Mouse (Mus musculus) left cerebral cortex, adult 18-20 months (tissue): ENCODE data around the gene Olfr140. TPM values are rescaled to one million over a fixed set of nuclear protein-coding genes. Genes with fewer than 3 reads are reported as not detected.

Experiments
- DNase-seq, 2 experiments: peaks; one replicate each; pipeline ENCODE4 v3.0.0; 2021 to 2022; ENCODE audit warnings: low spot score in 2 of 2, mixed read lengths in 1 of 2
- long read RNA-seq, 2 experiments: library from polyadenylated mRNA; stranded (forward); transcript quantifications; one replicate each; pipeline ENCODE4 v2.0.0; 2021
- total RNA-seq, 2 experiments: library from RNA; stranded (reverse); gene quantifications; 2 replicates each; pipeline ENCODE4 v1.2.3; 2021

Gene Olfr140
- total RNA-seq: not detected
- long read RNA-seq, experiment 1: 0 reads
- long read RNA-seq, experiment 2: 0 reads

DNA sequence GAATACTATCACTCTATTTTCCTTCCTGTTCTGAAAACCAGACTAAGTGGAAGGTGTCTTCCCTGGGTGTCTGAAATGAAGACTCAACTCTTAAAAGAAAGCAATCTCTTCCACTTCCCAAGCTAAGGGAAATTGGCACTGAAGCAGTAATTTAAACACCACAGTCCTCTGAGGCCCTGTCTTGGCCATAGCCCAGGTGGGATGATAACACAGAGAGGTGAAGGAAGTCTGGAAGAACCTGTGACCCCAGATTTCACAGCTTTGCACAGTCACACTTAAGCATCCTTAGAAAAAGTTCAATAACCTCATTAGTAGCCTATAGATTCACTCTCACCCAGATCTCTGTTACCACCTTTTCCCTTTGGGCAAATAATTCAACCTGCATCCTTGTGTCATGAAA lies at the start of gene Olfr140:
Gene Olfr140, minus strand, starts transcription at position 101 of the 400 bp plus-strand sequence.
- DNase-seq: no peak

DNA sequence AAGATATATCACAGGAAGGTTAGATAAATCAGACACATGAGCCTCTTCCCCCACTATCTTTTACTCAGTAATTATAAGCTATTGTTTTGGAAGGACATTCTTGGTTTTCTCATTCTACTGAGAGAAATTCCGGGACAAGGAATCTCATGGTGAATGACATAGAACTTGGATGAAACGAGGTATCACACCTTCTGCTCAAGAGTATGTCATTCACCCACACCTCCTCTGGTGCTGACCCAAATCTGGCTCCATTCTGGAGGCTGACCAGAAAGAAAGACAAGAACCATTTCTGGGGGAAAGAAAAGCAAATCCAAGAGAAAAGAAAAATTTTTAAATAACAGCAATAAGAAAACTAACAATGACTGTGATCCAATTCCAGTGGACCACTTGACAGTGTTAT lies 6.7 kb upstream of the Olfr140 start:
- DNase-seq: peak in 1 of 2 experiments; percentile 3

- DNase-seq: no peak
These were observed 28.4 kb downstream of the Olfr140 start, which contains the start of gene Olfr1265 for GRCm38 (mm10) chr2:90035037-90035436. TSS of gene Olfr1265 (plus strand) at chr2:90035337.

GRCm38 (mm10) chr2:90025477-90025876 lies 37.9 kb downstream of the Olfr140 start, which contains the start of gene Olfr1264:
TSS of gene Olfr1264 (minus strand) at chr2:90025577.
- no peak for DNase-seq

GRCm38 (mm10) chr2:90011831-90012230 lies 51.6 kb downstream of the Olfr140 start, which contains the start of gene Olfr1263:
TSS of gene Olfr1263 (plus strand) at chr2:90012131.
- no peak for DNase-seq

DNA sequence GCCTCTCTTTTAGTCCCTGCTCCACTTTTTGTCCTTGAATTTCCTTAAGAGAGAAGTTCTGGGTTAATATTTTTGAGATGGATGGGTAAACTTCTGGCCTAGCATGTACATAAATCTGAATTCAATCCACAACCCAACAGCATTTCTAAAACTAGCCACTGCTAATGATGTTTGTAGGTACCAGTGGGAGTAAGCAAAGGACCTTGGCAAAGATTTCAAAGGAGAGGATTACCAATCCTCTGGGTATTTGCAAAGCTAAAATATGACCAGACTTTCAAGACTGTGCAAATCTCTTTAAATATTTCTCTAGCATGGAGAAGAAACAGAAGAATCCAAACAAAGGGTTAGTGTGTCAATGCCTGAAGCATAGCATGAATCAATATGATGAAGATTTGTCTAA lies 63.5 kb downstream of the Olfr140 start, which contains the start of gene Olfr1262:
Gene Olfr1262, plus strand, starts transcription at position 301 of the 400 bp plus-strand sequence.
- no peak for DNase-seq

Other genes starting within 250 kb of the Olfr140 start
- gene Olfr1256, start 222.0 kb downstream of the Olfr140 start, total RNA-seq: not detected
- not detected for gene Olfr48, start 215.4 kb downstream of the Olfr140 start, total RNA-seq
- gene Olfr1257, start 185.2 kb downstream of the Olfr140 start, total RNA-seq: not detected
- not detected for gene Olfr1258, start 136.3 kb downstream of the Olfr140 start, total RNA-seq
- not detected for gene Olfr1259, start 114.9 kb downstream of the Olfr140 start, total RNA-seq
- not detected for gene Olfr1260, start 89.3 kb downstream of the Olfr140 start, total RNA-seq
- gene Olfr1261, start 72.4 kb downstream of the Olfr140 start, total RNA-seq: not detected
- not detected for gene Olfr1262, start 63.4 kb downstream of the Olfr140 start, total RNA-seq
- not detected for gene Olfr1263, start 51.5 kb downstream of the Olfr140 start, total RNA-seq
- not detected for gene Olfr1264, start 38.0 kb downstream of the Olfr140 start, total RNA-seq
- gene Olfr1265, start 28.3 kb downstream of the Olfr140 start, total RNA-seq: not detected
- not detected for gene Olfr1269, start 57.8 kb upstream of the Olfr140 start, total RNA-seq
- gene Olfr32, start 78.7 kb upstream of the Olfr140 start, total RNA-seq: not detected
- not detected for gene Olfr1270, start 89.5 kb upstream of the Olfr140 start, total RNA-seq
- gene Olfr1506, start 160.9 kb upstream of the Olfr140 start, total RNA-seq: not detected
- gene Olfr142, start 194.0 kb upstream of the Olfr140 start, total RNA-seq: not detected
- not detected for gene Olfr1271, start 207.4 kb upstream of the Olfr140 start, total RNA-seq
- gene Olfr1272, start 229.2 kb upstream of the Olfr140 start, total RNA-seq: not detected